In genomic region chr2:32537941-32538340, GRCm38 (mm10) we compare ENCODE assay signal across 9 mouse cellular contexts. TPM values are rescaled to one million over a fixed set of nuclear protein-coding genes. Genes with fewer than 3 reads are reported as not detected.
DNase-seq lines count a peak whose midpoint lies in the region; ATAC-seq and TF ChIP-seq lines count a peak whose summit lies in the region.
"Had no signal": no experiment of that assay in that cellular context is flagged by ENCODE, and none has a peak within 500 bp of the region (broad histone marks: within the 10 kb centered on the region; RNA-seq: fewer than 3 reads in every experiment).

No protein-coding gene starts in this region.

- peak overlapping the region; percentile 73 for H3K4me2 ChIP-seq in forebrain, embryonic 15.5 days (replicated peaks)
- H3K4me2 ChIP-seq in intestine, embryonic 14.5 days (ENCODE audit: low read length) = peak overlapping the region; percentile 79
- H3K4me2 ChIP-seq in midbrain, embryonic 12.5 days (replicated peaks) = peak overlapping the region; percentile 76

- no peak for TF ChIP-seq CTCF in gastrocnemius, adult 2 months (IDR thresholded peaks at IDR 0.05)

- no peaks in the 10 kb centered on the region for H3K9me3 ChIP-seq in forebrain, embryonic 15.5 days
- no peaks in the 10 kb centered on the region for H3K9me3 ChIP-seq in intestine, embryonic 14.5 days (ENCODE audit: control insufficient read depth, low read length)
- no peaks in the 10 kb centered on the region for H3K9me3 ChIP-seq in midbrain, embryonic 12.5 days

- 74% methylated on average over 5 of the region's 5 CpGs for WGBS in forebrain, embryonic 15.5 days
- 79% methylated on average over 5 of the region's 5 CpGs for WGBS in intestine, embryonic 14.5 days
- 85% methylated on average over 5 of the region's 5 CpGs for WGBS in midbrain, embryonic 12.5 days

- no peak overlapping the region for H3K9ac ChIP-seq in forebrain, embryonic 15.5 days (replicated peaks)
- no peak overlapping the region for H3K9ac ChIP-seq in intestine, embryonic 14.5 days (ENCODE audit: low read length)
- H3K9ac ChIP-seq in midbrain, embryonic 12.5 days (replicated peaks) = peak overlapping the region; percentile 92; the same call in 1 of the 2 replicates

- ATAC-seq in forebrain, embryonic 15.5 days (replicated peaks) = no peak
- no peak for ATAC-seq in intestine, embryonic 14.5 days (replicated peaks; ENCODE audit: low FRiP score, low TSS enrichment, low read depth)
- ATAC-seq in midbrain, embryonic 12.5 days (ENCODE audit: low FRiP score, low read depth) = no peak

- intact Hi-C loops in gastrocnemius, adult 2 months (cut with DNase I) = no loop called here
- intact Hi-C loops in gastrocnemius, postnatal 14 days (cut with DNase I; ENCODE audit: low total_unique reads) = no loop called here

- H3K27me3 ChIP-seq in forebrain, embryonic 15.5 days = no peaks in the 10 kb centered on the region
- no peaks in the 10 kb centered on the region for H3K27me3 ChIP-seq in intestine, embryonic 14.5 days (replicated peaks; ENCODE audit: control insufficient read depth, insufficient read depth, low read length)
- 0 out of 2 replicates have a peak, but pooled peaks cover 4% of the 10 kb centered on the region for H3K27me3 ChIP-seq in midbrain, embryonic 12.5 days

- H3K27ac ChIP-seq in gastrocnemius, adult 2 months = peak overlapping the region; percentile 93
- H3K27ac ChIP-seq in forebrain, embryonic 15.5 days (replicated peaks) = no peak overlapping the region
- H3K27ac ChIP-seq in intestine, embryonic 14.5 days (ENCODE audit: low read depth) = no peak overlapping the region
- H3K27ac ChIP-seq in midbrain, embryonic 12.5 days (replicated peaks) = no peak overlapping the region

- peak overlapping the region; percentile 74 for H3K4me3 ChIP-seq in gastrocnemius, adult 2 months
- H3K4me3 ChIP-seq in forebrain, embryonic 15.5 days = no peak overlapping the region
- H3K4me3 ChIP-seq in intestine, embryonic 14.5 days (ENCODE audit: low read depth, low read length) = no peak overlapping the region; the same call in 1 of the 2 replicates
- H3K4me3 ChIP-seq in midbrain, embryonic 12.5 days = peak overlapping the region; percentile 86
- H3K4me3 ChIP-seq: myocyte had no signal

- H3K36me3 ChIP-seq in forebrain, embryonic 15.5 days = no peaks in the 10 kb centered on the region
- H3K36me3 ChIP-seq in intestine, embryonic 14.5 days (ENCODE audit: control insufficient read depth, insufficient read depth, low read length) = no peaks in the 10 kb centered on the region
- H3K36me3 ChIP-seq in midbrain, embryonic 12.5 days = no peaks in the 10 kb centered on the region

- peak; percentile 46 for DNase-seq in gastrocnemius, adult 2 months
- no peak for DNase-seq in gastrocnemius, postnatal 14 days
- DNase-seq in intestine, embryonic 14.5 days (ENCODE audit: low spot score) = no peak
- no peak for DNase-seq in urinary bladder, postnatal 10 days (ENCODE audit: low spot score)
- no peak for DNase-seq in spleen, postnatal 14 days (ENCODE audit: low spot score in 2 of 2)
- DNase-seq in yolk sac, embryonic 10.5 days (ENCODE audit: low spot score) = no peak

- H3K4me1 ChIP-seq in forebrain, embryonic 15.5 days = peaks cover 55% of the 10 kb centered on the region
- H3K4me1 ChIP-seq in intestine, embryonic 14.5 days (replicated peaks; ENCODE audit: control insufficient read depth, insufficient read depth, low read length) = peaks cover 42% of the 10 kb centered on the region
- peaks cover 55% of the 10 kb centered on the region for H3K4me1 ChIP-seq in midbrain, embryonic 12.5 days

RNA-seq across cellular contexts. Expression of gene Fam102a, which starts 2.8 kb away (rescaled TPM):
- total RNA-seq in gastrocnemius, adult 2 months (2021) = 1 to 10 TPM; 1.8 to 3.1 TPM
- 1 to 10 TPM; 3.5 to 4.2 TPM for total RNA-seq in gastrocnemius, postnatal 14 days (2021)
- 5.7 and 6.1 TPM in 2 replicates for polyA plus RNA-seq in forebrain, embryonic 15.5 days (2015; fragmentation: Nextera tagmentation; extraction: Ambion mirVana)
- polyA plus RNA-seq in intestine, embryonic 14.5 days (2014; fragmentation: Nextera tagmentation; extraction: Ambion mirVana) = 10.3 and 11.4 TPM in 2 replicates
- polyA plus RNA-seq in midbrain, embryonic 12.5 days (2016; fragmentation: Nextera tagmentation; extraction: Ambion mirVana) = 9.4 and 10.1 TPM in 2 replicates

RNA-seq across cellular contexts. Expression of gene Dpm2, which starts 32.7 kb away (rescaled TPM):
- 10 to 100 TPM; 11.1 to 14.1 TPM for total RNA-seq in gastrocnemius, adult 2 months (2021)
- total RNA-seq in gastrocnemius, postnatal 14 days (2021) = 10 to 100 TPM; 17.6 to 17.8 TPM
- polyA plus RNA-seq in forebrain, embryonic 15.5 days (2015; fragmentation: Nextera tagmentation; extraction: Ambion mirVana) = 136 TPM in 2 replicates
- 118 and 121 TPM in 2 replicates for polyA plus RNA-seq in intestine, embryonic 14.5 days (2014; fragmentation: Nextera tagmentation; extraction: Ambion mirVana)
- 109 and 121 TPM in 2 replicates for polyA plus RNA-seq in midbrain, embryonic 12.5 days (2016; fragmentation: Nextera tagmentation; extraction: Ambion mirVana)

RNA-seq across cellular contexts. Expression of gene Pip5kl1, which starts 36.7 kb away (rescaled TPM):
- total RNA-seq in gastrocnemius, adult 2 months (2021) = not detected
- total RNA-seq in gastrocnemius, postnatal 14 days (2021) = not detected
- polyA plus RNA-seq in forebrain, embryonic 15.5 days (2015; fragmentation: Nextera tagmentation; extraction: Ambion mirVana) = 3.5 and 4.2 TPM in 2 replicates
- 0.62 and 0.89 TPM in 2 replicates for polyA plus RNA-seq in intestine, embryonic 14.5 days (2014; fragmentation: Nextera tagmentation; extraction: Ambion mirVana)
- 2.7 and 3.1 TPM in 2 replicates for polyA plus RNA-seq in midbrain, embryonic 12.5 days (2016; fragmentation: Nextera tagmentation; extraction: Ambion mirVana)

RNA-seq across cellular contexts. Expression of gene 9430097D07Rik, which starts 37.5 kb away (rescaled TPM):
- total RNA-seq in gastrocnemius, adult 2 months (2021) = not detected
- total RNA-seq in gastrocnemius, postnatal 14 days (2021) = not detected
- 0.23 and 0.24 TPM in 2 replicates for polyA plus RNA-seq in forebrain, embryonic 15.5 days (2015; fragmentation: Nextera tagmentation; extraction: Ambion mirVana)
- polyA plus RNA-seq in intestine, embryonic 14.5 days (2014; fragmentation: Nextera tagmentation; extraction: Ambion mirVana) = 0.15 and 0.35 TPM in 2 replicates
- 0.16 and 0.56 TPM in 2 replicates for polyA plus RNA-seq in midbrain, embryonic 12.5 days (2016; fragmentation: Nextera tagmentation; extraction: Ambion mirVana)

RNA-seq across cellular contexts. Expression of gene St6galnac4, which starts 49.0 kb away (rescaled TPM):
- 10 to 100 TPM in 1 of 2 experiments, 1 to 10 TPM in 1; 8.7 to 21.6 TPM for total RNA-seq in gastrocnemius, adult 2 months (2021)
- total RNA-seq in gastrocnemius, postnatal 14 days (2021) = 10 to 100 TPM; 25.6 to 26.3 TPM
- polyA plus RNA-seq in forebrain, embryonic 15.5 days (2015; fragmentation: Nextera tagmentation; extraction: Ambion mirVana) = 25.9 and 26.4 TPM in 2 replicates
- 15.5 and 20.3 TPM in 2 replicates for polyA plus RNA-seq in intestine, embryonic 14.5 days (2014; fragmentation: Nextera tagmentation; extraction: Ambion mirVana)
- 16.1 and 17.9 TPM in 2 replicates for polyA plus RNA-seq in midbrain, embryonic 12.5 days (2016; fragmentation: Nextera tagmentation; extraction: Ambion mirVana)

Comparison
In these comparisons a context has a peak if more than half of its experiments do, and no peak if none do; other contexts are left out.
1. H3K4me3 ChIP-seq: peak in gastrocnemius, adult 2 months (single experiment) and midbrain, embryonic 12.5 days (single experiment); none in forebrain, embryonic 15.5 days (single experiment) and intestine, embryonic 14.5 days (single experiment).
2. Peak in every context shown above with its lines, with median percentiles within 50 percentile points of each other: H3K4me2 ChIP-seq.